Mouse (Mus musculus) induced T-regulatory cell, adult 2 months (primary cell): Measurements from ENCODE around the gene Hist1h4j.

Experiments
- DNase-seq: peaks from one replicate; pipeline ENCODE4 v3.0.0-alpha.2; 2012; ENCODE audit warnings: low read depth

The Hist1h4j gene

DNA sequence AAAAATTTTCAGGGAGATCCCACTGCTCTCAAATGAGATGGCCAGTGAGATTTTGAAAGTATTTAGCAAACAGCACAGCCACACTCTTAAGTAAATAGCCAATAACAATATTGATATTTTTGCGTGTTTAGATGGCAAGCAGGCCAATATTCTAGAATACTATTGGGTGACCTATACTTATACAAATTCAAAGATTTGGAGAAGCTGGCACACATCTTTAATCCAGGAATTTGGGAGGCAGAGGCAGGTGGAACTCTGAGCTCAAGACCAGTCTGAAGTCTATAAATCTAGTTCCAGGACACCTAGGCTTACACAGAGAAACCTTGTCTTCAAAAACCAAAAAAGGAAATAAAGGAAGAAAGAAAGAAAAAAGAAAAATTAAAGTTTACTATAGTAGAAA lies 46.8 kb downstream of the Hist1h4j start:
- peak; percentile 30 for DNase-seq

DNA sequence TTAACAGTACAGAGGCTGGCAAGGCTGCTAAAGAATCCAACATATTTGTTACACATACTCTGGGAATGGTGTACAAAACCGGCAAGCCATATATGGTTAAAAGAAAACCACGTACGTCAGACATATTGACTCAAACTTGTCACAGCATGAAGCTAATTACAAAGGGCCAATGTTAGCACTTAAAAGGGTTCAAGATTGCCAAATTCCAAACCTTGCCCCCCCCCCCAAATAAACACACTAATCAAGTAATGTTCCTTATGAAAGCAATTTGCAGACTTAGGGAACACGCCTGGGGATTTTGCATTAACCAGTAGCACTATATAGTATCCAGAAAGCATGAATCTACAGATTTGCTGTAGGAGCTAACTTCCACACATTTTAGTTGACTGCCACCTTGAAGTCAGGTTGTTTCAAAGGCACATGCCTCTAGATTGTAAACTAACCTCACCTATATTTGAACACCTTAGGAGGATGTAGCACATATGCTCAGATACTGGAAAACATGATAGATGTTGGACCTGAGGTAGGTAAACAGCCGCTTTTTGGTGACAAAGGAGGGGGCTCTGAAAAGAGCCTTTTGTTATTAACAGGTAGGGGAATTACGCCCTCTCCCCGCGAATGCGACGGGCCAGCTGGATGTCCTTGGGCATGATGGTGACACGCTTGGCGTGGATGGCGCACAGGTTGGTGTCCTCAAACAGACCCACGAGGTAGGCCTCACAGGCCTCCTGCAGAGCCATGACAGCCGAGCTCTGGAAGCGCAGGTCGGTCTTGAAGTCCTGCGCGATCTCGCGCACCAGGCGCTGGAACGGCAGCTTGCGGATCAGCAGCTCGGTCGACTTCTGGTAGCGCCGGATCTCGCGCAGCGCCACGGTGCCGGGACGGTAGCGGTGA lies 47.7 kb downstream of the Hist1h4j start:
- peak; percentile 73 for DNase-seq

DNA sequence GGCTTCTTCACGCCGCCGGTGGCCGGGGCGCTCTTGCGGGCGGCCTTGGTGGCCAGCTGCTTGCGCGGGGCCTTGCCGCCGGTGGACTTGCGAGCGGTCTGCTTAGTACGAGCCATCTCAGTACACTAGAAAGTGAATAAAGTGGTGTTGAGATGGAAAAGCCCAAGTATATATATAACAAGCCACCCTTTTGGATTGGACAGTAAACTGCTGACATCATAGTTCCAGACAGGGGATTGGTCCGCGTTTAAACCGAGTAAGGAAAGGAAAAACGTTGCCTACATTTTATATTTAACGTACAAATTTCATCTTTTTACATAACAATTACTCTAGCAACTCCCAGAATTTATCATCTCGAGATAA lies 48.4 kb downstream of the Hist1h4j start, which contains the start of gene Hist1h3i:
Gene Hist1h3i, minus strand, starts transcription at position 116 of the 363 bp plus-strand sequence.
- peak; percentile 94 for DNase-seq

DNA sequence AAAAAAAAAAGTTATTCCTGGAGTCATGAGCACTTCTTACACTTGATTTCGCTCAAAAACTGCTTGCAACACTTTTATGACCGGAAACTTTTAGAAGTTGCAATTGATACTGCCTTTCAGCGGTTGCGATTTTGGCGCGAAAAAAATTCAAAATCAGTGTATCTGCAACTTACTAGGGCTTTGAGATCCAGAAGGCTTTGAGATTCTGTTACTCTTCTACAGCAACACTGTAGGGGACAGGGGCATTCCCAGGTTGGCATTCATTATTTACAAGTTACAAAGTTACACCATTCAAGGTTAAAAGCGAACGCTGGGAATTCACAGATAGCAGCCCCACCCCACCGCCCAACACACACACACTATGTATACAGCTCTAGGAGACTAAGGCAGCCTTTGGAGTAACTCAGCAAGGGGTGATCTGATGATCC lies 48.9 kb downstream of the Hist1h4j start:
- peak; percentile 87 for DNase-seq

DNA sequence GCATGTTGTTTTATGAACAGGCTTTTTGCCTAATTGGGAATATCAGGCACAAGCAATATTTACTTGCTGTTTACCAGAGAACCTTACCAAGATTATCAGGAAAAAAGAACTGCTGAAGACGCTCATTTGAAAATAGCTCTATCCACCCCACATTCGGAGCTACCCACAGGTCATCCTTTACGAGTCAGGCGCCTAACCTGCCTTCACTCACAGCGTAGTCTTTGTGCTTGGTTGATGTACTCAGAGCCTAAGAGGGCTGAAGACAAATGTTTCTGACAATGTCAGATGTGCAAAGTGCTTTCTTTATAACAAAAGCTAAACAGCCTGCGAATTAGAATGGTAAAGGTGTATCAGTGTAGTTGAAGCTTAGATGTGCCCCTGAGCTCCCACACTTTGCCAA lies 49.4 kb downstream of the Hist1h4j start:
- no peak for DNase-seq
